Mouse (Mus musculus): ENCODE measurements around the gene Tcl1b3.

The Tcl1b3 gene

GRCm38 (mm10) chr12:105190743-105191142 is at the start of gene Tcl1b3:
Tcl1b3 (plus strand) TSS chr12:105191043.
- WGBS = 95% methylated on average over 6 of the region's 6 CpGs

GRCm38 (mm10) chr12:105143096-105143495 is 47.7 kb upstream of the Tcl1b3 start:
- 98% methylated on average over 3 of the region's 3 CpGs for WGBS

DNA sequence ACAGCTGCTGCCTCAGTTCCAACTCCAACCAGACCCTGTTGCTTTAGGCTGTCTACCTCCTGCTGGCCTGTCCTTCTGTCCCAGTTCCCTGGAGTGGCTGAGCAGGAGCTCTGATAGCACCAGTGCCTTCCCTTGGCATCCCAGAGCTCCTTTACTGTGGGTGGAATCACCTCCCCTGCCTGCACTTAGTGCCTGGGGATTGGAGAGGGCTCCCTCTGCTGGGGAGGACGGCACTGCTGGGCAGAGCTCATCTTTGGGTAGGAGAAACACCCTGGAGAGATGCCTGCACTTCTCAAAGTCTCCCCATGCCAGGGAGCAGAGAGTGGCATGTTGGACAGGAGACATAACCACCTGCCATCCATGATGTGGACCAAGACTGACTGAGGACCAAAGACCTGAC is 45.9 kb upstream of the Tcl1b3 start:
- 29% methylated on average over 1 of the region's 1 CpGs for WGBS

- 81% methylated on average over 3 of the region's 3 CpGs for WGBS
These were observed 45.1 kb upstream of the Tcl1b3 start, which contains the start of gene Tcl1b2 for GRCm38 (mm10) chr12:105145714-105146113. Tcl1b2 (plus strand) TSS chr12:105146014.

DNA sequence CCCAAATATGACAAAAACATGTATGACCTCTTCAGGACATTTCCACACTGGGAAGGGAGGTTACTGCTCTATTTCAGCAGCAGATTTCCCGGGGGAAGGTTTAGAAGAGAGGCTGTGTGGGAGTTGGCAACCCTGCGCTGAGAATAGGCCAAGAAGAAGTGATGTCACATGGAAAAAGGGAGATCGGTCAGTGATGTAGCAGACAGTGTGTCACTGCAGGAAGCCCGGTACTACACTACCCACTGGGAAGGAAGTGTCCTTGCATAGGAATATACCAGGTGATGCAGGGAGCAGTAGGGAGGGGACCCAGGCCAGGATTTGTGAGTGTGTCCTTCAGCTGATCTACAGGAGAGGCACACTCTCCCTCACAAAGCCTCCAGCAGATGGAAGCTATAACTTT is 35.6 kb upstream of the Tcl1b3 start:
- WGBS = 35% methylated on average over 4 of the region's 4 CpGs

DNA sequence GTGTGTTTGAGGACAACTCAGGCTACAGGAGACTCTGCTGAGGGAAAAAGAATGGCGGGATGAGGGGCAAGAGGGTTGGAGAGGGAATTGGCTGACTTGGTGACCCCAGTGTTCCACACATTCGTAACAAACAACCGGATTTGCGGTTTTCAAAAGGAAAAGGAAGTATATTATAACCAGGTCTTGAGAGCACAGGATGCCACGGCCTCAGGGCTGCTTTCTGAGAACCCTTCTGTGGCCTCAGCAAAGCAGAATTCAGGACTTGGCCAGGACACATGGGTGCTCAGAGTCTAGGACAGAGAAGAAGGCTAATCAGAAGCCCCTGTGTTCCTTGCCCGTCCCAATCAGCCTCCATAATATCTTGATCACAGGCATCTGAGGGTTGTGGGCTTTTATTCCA is 32.0 kb upstream of the Tcl1b3 start:
- 76% methylated on average over 6 of the region's 6 CpGs for WGBS

GRCm38 (mm10) chr12:105159390-105159789 is 31.5 kb upstream of the Tcl1b3 start, which contains the start of gene Tcl1b1:
Tcl1b1 (plus strand) TSS chr12:105159690.
- 85% methylated on average over 4 of the region's 4 CpGs for WGBS

DNA sequence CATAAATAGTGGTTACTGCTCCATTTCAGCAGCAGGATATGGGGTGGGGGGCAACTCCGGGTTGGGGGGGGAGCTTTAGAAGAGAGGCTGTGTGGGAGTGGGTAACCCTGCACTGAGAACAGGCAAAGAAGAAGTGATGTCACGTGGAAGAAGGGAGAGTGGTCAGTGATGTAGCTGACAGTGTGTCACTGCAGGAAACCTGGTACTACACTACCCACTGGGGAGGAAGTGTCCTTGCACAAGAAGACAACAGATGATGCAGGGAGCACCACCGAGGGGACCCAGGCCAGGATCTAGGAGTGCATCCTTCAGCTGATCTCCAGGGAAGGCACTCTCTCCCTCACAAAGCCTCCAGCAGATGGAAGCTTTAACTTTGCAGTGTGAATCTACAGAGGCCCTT is 24.1 kb upstream of the Tcl1b3 start:
- WGBS = 70% methylated on average over 3 of the region's 3 CpGs

DNA sequence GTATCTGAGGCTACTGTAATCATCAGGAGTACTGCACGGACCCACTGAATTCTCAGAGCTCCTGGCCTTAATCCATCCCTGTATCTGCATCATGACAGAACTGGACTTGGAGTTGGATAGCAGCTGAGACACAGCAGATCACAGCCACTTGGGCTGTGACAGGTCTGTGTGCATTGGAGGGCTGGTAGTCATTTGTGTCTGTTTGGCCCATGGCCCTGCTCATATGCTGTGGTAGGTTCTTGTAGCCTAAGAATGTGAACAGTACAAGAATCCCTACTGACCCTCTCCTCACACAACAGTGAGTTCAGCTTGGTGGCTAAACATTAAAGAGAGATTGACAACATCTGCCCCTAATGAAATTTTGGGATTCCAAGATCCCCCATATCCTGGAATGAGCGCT is 17.5 kb upstream of the Tcl1b3 start:
- 95% methylated on average over 2 of the region's 2 CpGs for WGBS

DNA sequence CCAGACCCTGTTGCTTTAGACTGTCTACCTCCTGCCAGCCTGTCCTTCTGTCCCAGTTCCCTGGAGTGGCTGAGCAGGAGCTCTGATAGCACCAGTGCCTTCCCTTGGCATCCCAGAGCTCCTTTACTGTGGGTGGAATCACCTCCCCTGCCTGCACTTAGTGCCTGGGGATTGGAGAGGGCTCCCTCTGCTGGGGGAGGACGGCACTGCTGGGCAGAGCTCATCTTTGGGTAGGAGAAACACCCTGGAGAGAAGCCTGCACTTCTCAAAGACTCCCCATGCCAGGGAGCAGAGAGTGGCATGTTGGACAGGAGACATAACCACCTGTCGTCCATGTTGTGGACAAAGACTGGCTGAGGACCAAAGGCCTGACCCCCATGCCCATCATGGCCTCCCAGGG is 16.5 kb upstream of the Tcl1b3 start:
- 45% methylated on average over 2 of the region's 2 CpGs for WGBS

- WGBS = 81% methylated on average over 3 of the region's 3 CpGs
These were observed 14.8 kb upstream of the Tcl1b3 start, which contains the start of gene Tcl1b5 for GRCm38 (mm10) chr12:105176044-105176443. Tcl1b5 (plus strand) TSS chr12:105176344.

DNA sequence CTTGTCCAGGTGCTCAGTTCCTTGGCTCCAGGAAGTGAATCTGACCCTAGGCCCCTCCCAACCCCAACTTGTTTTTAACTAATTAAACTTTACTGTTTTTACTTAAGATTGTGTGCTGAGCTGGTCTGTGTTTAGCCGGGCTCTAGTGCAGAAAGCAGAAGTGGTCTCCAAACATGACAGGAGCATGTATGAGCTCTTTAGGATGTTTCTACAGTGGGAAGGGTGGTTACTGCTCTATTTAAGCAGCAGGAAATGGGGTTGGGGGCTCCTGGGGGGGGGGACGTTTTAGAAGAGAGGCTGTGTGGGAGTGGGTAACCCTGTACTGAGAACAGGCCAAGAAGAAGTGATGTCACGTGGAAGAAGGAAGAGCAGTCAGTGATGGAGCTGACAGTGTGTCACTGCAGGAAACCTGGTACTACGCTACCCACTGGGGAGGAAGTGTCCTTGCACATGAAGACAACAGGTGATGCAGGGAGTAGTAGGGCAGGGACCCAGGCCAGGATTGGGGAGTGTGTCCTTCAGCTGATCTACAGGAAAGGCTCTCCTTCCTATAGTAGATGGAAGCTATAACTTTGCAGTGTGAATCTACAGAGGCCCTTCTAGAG is 9.7 kb upstream of the Tcl1b3 start:
- WGBS = 81% methylated on average over 4 of the region's 4 CpGs

GRCm38 (mm10) chr12:105188980-105189379 is 1.9 kb upstream of the Tcl1b3 start:
- 49% methylated on average over 2 of the region's 2 CpGs for WGBS

GRCm38 (mm10) chr12:105199684-105200497 is 9.0 kb downstream of the Tcl1b3 start:
- WGBS = 52% methylated on average over 7 of the region's 7 CpGs

DNA sequence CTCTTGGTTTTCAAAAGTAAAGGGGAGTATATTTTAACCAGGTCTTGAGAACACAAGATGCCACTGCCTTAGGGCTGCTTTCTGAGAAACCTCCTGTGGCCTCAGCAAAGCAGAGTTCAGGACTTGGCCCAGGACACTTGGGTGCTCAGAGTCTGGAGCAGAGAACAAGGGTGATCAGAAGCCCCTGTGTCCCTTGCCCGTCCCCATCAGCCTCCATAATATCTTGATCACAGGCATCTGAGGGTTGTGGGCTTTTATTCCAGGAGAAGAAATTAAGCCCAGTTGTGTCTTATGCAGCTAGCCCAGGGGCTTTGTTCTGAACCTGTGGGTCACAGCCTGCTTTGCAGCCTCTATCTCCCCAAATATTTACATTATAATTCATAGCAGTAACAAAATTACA is 10.8 kb downstream of the Tcl1b3 start, which contains the start of gene Tcl1b4:
Gene Tcl1b4 (plus strand): TSS at position 301 of the 400 bp plus-strand sequence.
- 85% methylated on average over 1 of the region's 1 CpGs for WGBS

DNA sequence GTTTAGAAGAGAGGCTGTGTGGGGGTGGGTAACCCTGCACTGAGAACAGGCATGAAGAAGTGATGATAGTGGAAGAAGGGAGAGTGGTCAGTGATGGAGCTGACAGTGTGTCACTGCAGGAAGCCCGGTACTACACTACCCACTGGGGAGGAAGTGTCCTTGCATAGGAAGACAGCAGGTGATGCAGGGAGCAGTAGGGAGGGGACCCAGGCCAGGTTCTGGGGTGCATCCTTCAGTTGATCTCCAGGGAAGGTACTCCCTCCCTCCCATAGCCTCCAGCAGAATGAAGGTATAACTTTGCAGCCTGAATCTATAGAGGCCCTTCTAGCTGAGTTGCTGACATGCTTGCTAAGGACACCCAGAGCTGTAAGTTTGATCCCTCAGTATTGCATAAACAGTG is 16.2 kb downstream of the Tcl1b3 start:
- 95% methylated on average over 1 of the region's 1 CpGs for WGBS

DNA sequence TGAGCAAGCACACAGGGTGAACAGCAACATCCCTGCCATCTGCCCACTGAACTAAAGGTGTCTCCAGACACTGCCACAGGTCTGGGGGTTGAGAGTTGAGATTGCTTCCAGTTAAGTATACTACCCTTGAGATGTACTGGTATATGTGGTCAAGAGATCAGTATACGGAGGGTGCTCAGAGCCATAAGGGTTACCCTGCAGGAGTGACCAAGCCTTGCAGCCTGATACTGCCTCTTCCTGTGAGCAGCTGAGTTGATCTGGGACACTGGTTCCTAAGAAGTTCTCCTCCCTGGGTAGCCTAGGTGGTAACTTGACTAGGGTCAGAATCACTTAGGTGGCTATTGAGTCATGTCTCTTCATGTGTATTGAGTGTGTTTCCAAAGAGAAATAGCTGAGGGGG is 17.6 kb downstream of the Tcl1b3 start:
- WGBS = 96% methylated on average over 1 of the region's 1 CpGs

GRCm38 (mm10) chr12:105209231-105209630 is 18.4 kb downstream of the Tcl1b3 start:
- WGBS = 96% methylated on average over 7 of the region's 7 CpGs

GRCm38 (mm10) chr12:105217101-105217760 is 26.4 kb downstream of the Tcl1b3 start:
- WGBS = 94% methylated on average over 7 of the region's 7 CpGs

GRCm38 (mm10) chr12:105222601-105223319 is 31.9 kb downstream of the Tcl1b3 start, which contains the start of gene Tcl1:
Tcl1 (minus strand) TSS chr12:105222793.
- WGBS = 91% methylated on average over 22 of the region's 22 CpGs

GRCm38 (mm10) chr12:105224621-105225320 is 33.9 kb downstream of the Tcl1b3 start:
- WGBS = 51% methylated on average over 16 of the region's 16 CpGs
